Mouse (Mus musculus) liver, embryonic 16.5 days (tissue): ENCODE results near the gene Hspb9. TPM values are rescaled to one million over a fixed set of nuclear protein-coding genes. Genes with fewer than 3 reads are reported as not detected.

Experiments used
- ATAC-seq: fragments of 200-750 bp; cut with Nextera tagmentation; 2 replicates; pipeline ENCODE4 v1.8.0; 2017; ENCODE audit warnings: low read depth, mild to moderate bottlenecking, moderate number of reproducible peaks, moderate library complexity
- H3K27ac ChIP-seq: fragments of 300-500 bp; sonication (generic); 2 replicates; pipeline ENCODE4 v1.5.1; 2014; ENCODE audit warnings: mild to moderate bottlenecking, low read length
- H3K27me3 ChIP-seq: fragments of 300-500 bp; sonication (generic); 2 replicates; pipeline ENCODE4 v1.6.1; 2014; ENCODE audit warnings: low read depth, low read length, mixed read lengths; ENCODE audit not compliant: control insufficient read depth, insufficient read depth
- H3K36me3 ChIP-seq: fragments of 300-500 bp; sonication (generic); 2 replicates; pipeline ENCODE4 v1.6.1; 2014; ENCODE audit warnings: mild to moderate bottlenecking; ENCODE audit not compliant: control insufficient read depth, insufficient read depth
- H3K4me1 ChIP-seq: fragments of 300-500 bp; sonication (generic); 2 replicates; pipeline ENCODE4 v1.6.1; 2014; ENCODE audit warnings: low read depth, low read length, mixed read lengths; ENCODE audit not compliant: control insufficient read depth
- H3K4me2 ChIP-seq: fragments of 300-500 bp; sonication (generic); 2 replicates; pipeline ENCODE4 v1.6.1; 2014; ENCODE audit warnings: low read depth, low read length, mixed read lengths
- H3K4me3 ChIP-seq: fragments of 300-500 bp; sonication (generic); 2 replicates; pipeline ENCODE4 v1.5.1; 2014; ENCODE audit warnings: low read depth, mild to moderate bottlenecking, low read length
- H3K9ac ChIP-seq: fragments of 300-500 bp; sonication (generic); 2 replicates; pipeline ENCODE4 v1.6.1; 2014; ENCODE audit warnings: low read depth, low read length
- H3K9me3 ChIP-seq: fragments of 300-500 bp; sonication (generic); replicated peaks from 2 replicates; pipeline ENCODE4 v1.6.1; 2016; ENCODE audit warnings: low read length; ENCODE audit not compliant: control insufficient read depth
- WGBS: fragments of 180-500 bp; shearing (Covaris S2); extraction: QIAGEN DNeasy Blood & Tissue Kit; methylation state at CpG from one replicate; pipeline ENCODE4 v1.1.7; 2014; ENCODE audit not compliant: insufficient replicate concordance; 5-methylcytosine and 5-hydroxymethylcytosine counted together
- polyA plus RNA-seq: library from polyadenylated mRNA; unstranded; fragments of >200 nt; fragmentation: Nextera tagmentation; extraction: Ambion mirVana; gene quantifications from 2 replicates; pipeline ENCODE4 v1.2.1, GENCODE M21; 2015

Hspb9 gene
- polyA plus RNA-seq, 1 experiment from 2014 or later, result 0.24 TPM

- H3K9me3 ChIP-seq, result no peaks in the 10 kb centered on the region
- no peak overlapping the region for H3K9ac ChIP-seq
- no peak overlapping the region for H3K4me3 ChIP-seq
- 41% methylated on average over 5 of the region's 5 CpGs for WGBS
- no peaks in the 10 kb centered on the region for H3K27me3 ChIP-seq
- H3K4me1 ChIP-seq, result peaks cover 38% of the 10 kb centered on the region
- H3K4me2 ChIP-seq, result no peak overlapping the region
- peaks cover 42% of the 10 kb centered on the region for H3K36me3 ChIP-seq
- ATAC-seq, result no peak
- no peak overlapping the region for H3K27ac ChIP-seq
Observed at GRCm38 (mm10) chr11:100720345-100720744, 6.7 kb downstream of the Hspb9 start.

- H3K4me2 ChIP-seq, result no peak overlapping the region
- H3K9ac ChIP-seq, result no peak overlapping the region
- H3K4me3 ChIP-seq, result no peak overlapping the region
- 17% methylated on average over 4 of the region's 4 CpGs for WGBS
- peaks cover 33% of the 10 kb centered on the region for H3K36me3 ChIP-seq
- no peak for ATAC-seq
- peaks cover 39% of the 10 kb centered on the region for H3K4me1 ChIP-seq
- H3K27ac ChIP-seq, result peak overlapping the region; percentile 56
- no peaks in the 10 kb centered on the region for H3K27me3 ChIP-seq
- no peaks in the 10 kb centered on the region for H3K9me3 ChIP-seq
Observed at GRCm38 (mm10) chr11:100721254-100721653, 7.6 kb downstream of the Hspb9 start.

GRCm38 (mm10) chr11:100721776-100722492 lies 8.3 kb downstream of the Hspb9 start:
- H3K4me1 ChIP-seq, result peaks cover 39% of the 10 kb centered on the region
- peak; percentile 25; the same call in 1 of the 2 replicates for ATAC-seq
- H3K36me3 ChIP-seq, result peaks cover 26% of the 10 kb centered on the region

GRCm38 (mm10) chr11:100722493-100723028 lies 8.9 kb downstream of the Hspb9 start:
- H3K36me3 ChIP-seq, result peaks cover 20% of the 10 kb centered on the region
- H3K9ac ChIP-seq, result no peak overlapping the region; the same call in 1 of the 2 replicates
- H3K4me3 ChIP-seq, result no peak overlapping the region
- H3K9me3 ChIP-seq, result no peaks in the 10 kb centered on the region
- WGBS, result 36% methylated on average over 2 of the region's 2 CpGs
- no peaks in the 10 kb centered on the region for H3K27me3 ChIP-seq
- no peak for ATAC-seq
- H3K4me2 ChIP-seq, result peak overlapping the region; percentile 1; the same call in 1 of the 2 replicates
- H3K27ac ChIP-seq, result peak overlapping the region; percentile 51
- peaks cover 39% of the 10 kb centered on the region for H3K4me1 ChIP-seq

More at GRCm38 (mm10) chr11:100721776-100722492, 8.3 kb downstream of the Hspb9 start:
- no peaks in the 10 kb centered on the region for H3K27me3 ChIP-seq
- peak overlapping the region; percentile 51 for H3K27ac ChIP-seq
- 13% methylated on average over 8 of the region's 8 CpGs for WGBS
- H3K9ac ChIP-seq, result peak overlapping the region; percentile 14; the same call in 1 of the 2 replicates
- no peak overlapping the region for H3K4me3 ChIP-seq
- H3K9me3 ChIP-seq, result no peaks in the 10 kb centered on the region
- peak overlapping the region; percentile 1; the same call in 1 of the 2 replicates for H3K4me2 ChIP-seq

GRCm38 (mm10) chr11:100724919-100725512 lies 11.4 kb downstream of the Hspb9 start:
- Histone ChIP-seq H3K4me1 (peaks cover 39% of the 10 kb centered on the region), H3K9ac (no peak overlapping the region), H3K9me3 (no peaks in the 10 kb centered on the region)

GRCm38 (mm10) chr11:100727201-100727600 lies 13.6 kb downstream of the Hspb9 start:
- Histone ChIP-seq H3K9me3 (no peaks in the 10 kb centered on the region), H3K4me2 (no peak overlapping the region), H3K27me3 (no peaks in the 10 kb centered on the region), H3K27ac (0 out of 2 replicates have a peak overlapping the region, but pooled peaks have one; percentile 22), H3K4me1 (peaks cover 27% of the 10 kb centered on the region), H3K9ac (no peak overlapping the region), H3K36me3 (peaks cover 4% of the 10 kb centered on the region), H3K4me3 (no peak overlapping the region)
- WGBS, result 91% methylated on average over 3 of the region's 3 CpGs
- ATAC-seq, result 0 out of 2 replicates have a peak, but pooled peaks have one; percentile 25

More at GRCm38 (mm10) chr11:100724919-100725512, 11.4 kb downstream of the Hspb9 start:
- no peaks in the 10 kb centered on the region for H3K27me3 ChIP-seq
- H3K4me3 ChIP-seq, result no peak overlapping the region
- peak; percentile 41 for ATAC-seq
- 18% methylated on average over 5 of the region's 5 CpGs for WGBS
- H3K27ac ChIP-seq, result peak overlapping the region; percentile 56
- H3K4me2 ChIP-seq, result no peak overlapping the region
- H3K36me3 ChIP-seq, result peaks cover 4% of the 10 kb centered on the region

- H3K9ac ChIP-seq, result no peak overlapping the region
- 85% methylated on average over 6 of the region's 6 CpGs for WGBS
- H3K4me2 ChIP-seq, result no peak overlapping the region
- H3K4me3 ChIP-seq, result no peak overlapping the region
- peaks cover 24% of the 10 kb centered on the region for H3K4me1 ChIP-seq
- ATAC-seq, result no peak
- H3K27me3 ChIP-seq, result no peaks in the 10 kb centered on the region
- H3K9me3 ChIP-seq, result no peaks in the 10 kb centered on the region
- peaks cover 13% of the 10 kb centered on the region for H3K36me3 ChIP-seq
- H3K27ac ChIP-seq, result no peak overlapping the region
Observed at GRCm38 (mm10) chr11:100728601-100729000, 15.0 kb downstream of the Hspb9 start.

- H3K9me3 ChIP-seq, result no peaks in the 10 kb centered on the region
- H3K9ac ChIP-seq, result no peak overlapping the region
- peaks cover 13% of the 10 kb centered on the region for H3K36me3 ChIP-seq
- no peak overlapping the region for H3K4me3 ChIP-seq
- no peaks in the 10 kb centered on the region for H3K27me3 ChIP-seq
- H3K4me1 ChIP-seq, result peaks cover 23% of the 10 kb centered on the region
- ATAC-seq, result no peak
- 41% methylated on average over 4 of the region's 4 CpGs for WGBS
- no peak overlapping the region for H3K27ac ChIP-seq
- no peak overlapping the region for H3K4me2 ChIP-seq
Observed at GRCm38 (mm10) chr11:100729976-100730375, 16.3 kb downstream of the Hspb9 start.
